Mouse (Mus musculus) kidney, embryonic 14.5 days (tissue): Measurements from ENCODE around the gene Nap1l1. TPM values are rescaled to one million over a fixed set of nuclear protein-coding genes. Genes with fewer than 3 reads are reported as not detected.
A peak's percentile ranks its signal among the peaks of the same experiment; 100 is the strongest.
"Not testable (repeated sequence)": the region's sequence is repeated elsewhere in the genome, so short reads cannot be mapped to it uniquely, and the experiment has no call there.

Experiments used
- ATAC-seq: fragments of 200-750 bp; cut with Nextera tagmentation; 2 replicates; pipeline ENCODE4 v1.8.0; 2017; ENCODE audit warnings: moderate number of reproducible peaks, mild to moderate bottlenecking, moderate TSS enrichment, moderate library complexity; ENCODE audit not compliant: low FRiP score, low TSS enrichment
- H3K27ac ChIP-seq: fragments of 300-500 bp; sonication (generic); 2 replicates; pipeline ENCODE4 v1.5.1; 2014; ENCODE audit warnings: low read depth, mild to moderate bottlenecking, low read length, moderate library complexity, mixed read lengths
- H3K27me3 ChIP-seq: fragments of 300-500 bp; sonication (generic); 2 replicates; pipeline ENCODE4 v1.6.1; 2014; ENCODE audit warnings: mild to moderate bottlenecking, low read length; ENCODE audit not compliant: control insufficient read depth, insufficient read depth
- H3K36me3 ChIP-seq: fragments of 300-500 bp; sonication (generic); 2 replicates; pipeline ENCODE4 v1.6.1; 2014; ENCODE audit warnings: low read length, mixed read lengths; ENCODE audit not compliant: control insufficient read depth, insufficient read depth
- H3K4me1 ChIP-seq: fragments of 300-500 bp; sonication (generic); 2 replicates; pipeline ENCODE4 v1.6.1; 2014; ENCODE audit warnings: low read length, mixed read lengths; ENCODE audit not compliant: control insufficient read depth, insufficient read depth
- H3K4me2 ChIP-seq: fragments of 300-500 bp; sonication (generic); replicated peaks from 2 replicates; pipeline ENCODE4 v1.6.1; 2014; ENCODE audit warnings: low read depth, mild to moderate bottlenecking, low read length
- H3K4me3 ChIP-seq: fragments of 300-500 bp; sonication (generic); 2 replicates; pipeline ENCODE4 v1.5.1; 2014; ENCODE audit warnings: mild to moderate bottlenecking, low read length
- H3K9ac ChIP-seq: fragments of 300-500 bp; sonication (generic); 2 replicates; pipeline ENCODE4 v1.6.1; 2014; ENCODE audit warnings: low read depth, mild to moderate bottlenecking, low read length, moderate library complexity
- H3K9me3 ChIP-seq: fragments of 300-500 bp; sonication (generic); 2 replicates; pipeline ENCODE4 v1.6.1; 2016; ENCODE audit warnings: low read length; ENCODE audit not compliant: control insufficient read depth
- WGBS: fragments of 180-500 bp; shearing (Covaris S2); extraction: QIAGEN DNeasy Blood & Tissue Kit; methylation state at CpG from one replicate; pipeline ENCODE4 v1.1.7; 2014; 5-methylcytosine and 5-hydroxymethylcytosine counted together
- polyA plus RNA-seq: library from polyadenylated mRNA; unstranded; fragments of >200 nt; fragmentation: Nextera tagmentation; extraction: Ambion mirVana; gene quantifications from 2 replicates; pipeline ENCODE4 v1.2.1, GENCODE M21; 2014

The Nap1l1 gene
- polyA plus RNA-seq, 1 experiment from 2014 or later: 315 TPM

DNA sequence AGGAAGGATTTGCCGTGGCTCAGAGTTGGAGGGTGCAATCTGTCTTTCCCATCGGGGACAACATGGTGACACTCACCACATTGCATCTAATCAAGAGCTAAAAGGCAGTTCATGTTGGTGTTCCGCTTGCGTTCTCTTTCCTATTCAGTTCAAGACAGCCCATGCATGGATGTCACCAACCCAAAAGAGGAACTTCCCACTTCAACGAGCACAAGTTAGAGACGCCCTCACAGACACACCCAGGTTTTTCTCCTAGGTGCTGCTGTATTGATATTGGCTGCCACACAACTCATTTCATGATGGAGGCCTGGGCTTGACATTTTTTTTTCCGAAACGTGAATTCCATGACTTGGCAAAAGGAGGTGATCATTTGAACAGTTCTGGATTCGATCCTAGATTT, 1.9 kb upstream of the Nap1l1 start:
- H3K36me3 ChIP-seq: no peaks in the 10 kb centered on the region; the same call in 1 of the 2 replicates
- peaks cover 16% of the 10 kb centered on the region; the same call in 1 of the 2 replicates for H3K4me1 ChIP-seq
- no peak overlapping the region for H3K4me2 ChIP-seq
- no peak overlapping the region for H3K27ac ChIP-seq
- 86% methylated on average over 9 of the region's 9 CpGs for WGBS
- H3K9ac ChIP-seq: no peak overlapping the region
- H3K27me3 ChIP-seq: no peaks in the 10 kb centered on the region
- no peaks in the 10 kb centered on the region for H3K9me3 ChIP-seq
- ATAC-seq: no peak
- no peak overlapping the region for H3K4me3 ChIP-seq

DNA sequence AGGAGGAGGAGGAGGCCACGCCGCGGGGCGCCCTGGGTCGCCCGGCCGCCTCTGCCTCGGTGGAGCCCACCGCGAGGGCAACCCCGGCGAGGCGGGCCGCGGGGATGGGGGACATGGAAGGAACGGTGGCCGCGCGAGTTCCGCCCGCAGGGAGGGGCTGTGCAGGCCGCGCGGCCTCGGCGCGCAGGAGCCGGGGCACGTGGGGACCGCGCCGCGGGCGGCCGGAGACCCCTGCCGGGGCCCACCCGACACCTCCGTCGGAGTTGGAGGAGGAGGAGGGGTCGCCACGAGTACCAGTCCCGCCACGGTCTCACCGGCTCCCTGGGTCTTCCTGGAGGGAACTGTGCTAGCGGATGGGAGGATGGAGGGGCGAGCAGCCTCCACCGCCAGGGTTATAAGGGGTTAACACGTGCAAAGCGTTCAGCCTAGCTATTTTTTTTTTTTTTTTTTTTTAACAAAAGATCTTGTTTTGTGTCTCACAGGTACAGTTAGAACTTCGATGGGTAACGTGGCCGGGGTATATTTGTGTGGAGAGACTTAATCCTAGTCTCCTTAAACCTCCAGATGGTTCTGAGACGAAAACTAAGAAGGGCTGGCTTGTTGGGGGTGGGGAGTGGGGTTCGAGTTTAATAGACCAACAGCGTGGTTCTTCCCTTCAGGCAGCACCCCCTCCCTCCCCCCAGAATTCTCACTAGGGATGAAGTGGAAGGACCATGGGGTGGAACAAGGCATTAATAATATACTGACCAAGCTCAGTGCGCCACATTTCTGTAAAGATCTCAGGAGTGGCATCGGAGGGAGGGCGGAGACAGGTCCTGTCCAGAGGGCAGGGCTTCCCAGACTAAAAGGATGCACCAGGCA, 718 bp downstream of the Nap1l1 start:
- Histone ChIP-seq H3K27ac (peak overlapping the region; percentile 87), H3K4me3 (peak overlapping the region; percentile 72), H3K36me3 (peaks cover 3% of the 10 kb centered on the region; the same call in 1 of the 2 replicates), H3K9ac (peak overlapping the region; percentile 98), H3K27me3 (no peaks in the 10 kb centered on the region), H3K4me2 (peak overlapping the region; percentile 66), H3K4me1 (peaks cover 26% of the 10 kb centered on the region; the same call in 1 of the 2 replicates), H3K9me3 (no peaks in the 10 kb centered on the region)
- ATAC-seq: peak; percentile 84
- 1% methylated on average over 52 of the region's 58 CpGs for WGBS

DNA sequence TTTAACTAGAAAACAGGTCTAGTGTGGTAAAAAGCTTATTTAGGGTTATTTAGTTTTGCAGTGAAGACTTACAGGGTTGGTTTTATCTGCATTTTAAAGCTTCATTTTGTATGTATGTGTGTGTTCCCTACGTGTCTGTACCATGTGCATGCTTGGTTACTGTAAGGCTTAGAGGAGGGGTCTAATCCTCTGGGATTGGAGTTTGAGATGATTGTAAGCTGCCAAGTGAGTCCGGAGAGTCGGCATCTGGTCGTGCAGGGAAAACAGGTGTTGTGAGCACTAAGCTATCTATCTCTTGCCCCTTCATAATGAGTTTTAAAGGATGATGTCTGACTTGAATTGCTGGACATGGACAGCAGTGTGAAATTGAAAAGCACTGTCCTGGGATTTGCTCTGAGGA, 3.3 kb downstream of the Nap1l1 start:
- Histone ChIP-seq H3K4me3 (no peak overlapping the region), H3K4me1 (peaks cover 26% of the 10 kb centered on the region; the same call in 1 of the 2 replicates), H3K36me3 (peaks cover 6% of the 10 kb centered on the region; the same call in 1 of the 2 replicates), H3K9me3 (no peaks in the 10 kb centered on the region), H3K27ac (no peak overlapping the region), H3K4me2 (no peak overlapping the region), H3K27me3 (no peaks in the 10 kb centered on the region), H3K9ac (no peak overlapping the region)
- WGBS: 73% methylated on average over 4 of the region's 4 CpGs
- ATAC-seq: no peak

DNA sequence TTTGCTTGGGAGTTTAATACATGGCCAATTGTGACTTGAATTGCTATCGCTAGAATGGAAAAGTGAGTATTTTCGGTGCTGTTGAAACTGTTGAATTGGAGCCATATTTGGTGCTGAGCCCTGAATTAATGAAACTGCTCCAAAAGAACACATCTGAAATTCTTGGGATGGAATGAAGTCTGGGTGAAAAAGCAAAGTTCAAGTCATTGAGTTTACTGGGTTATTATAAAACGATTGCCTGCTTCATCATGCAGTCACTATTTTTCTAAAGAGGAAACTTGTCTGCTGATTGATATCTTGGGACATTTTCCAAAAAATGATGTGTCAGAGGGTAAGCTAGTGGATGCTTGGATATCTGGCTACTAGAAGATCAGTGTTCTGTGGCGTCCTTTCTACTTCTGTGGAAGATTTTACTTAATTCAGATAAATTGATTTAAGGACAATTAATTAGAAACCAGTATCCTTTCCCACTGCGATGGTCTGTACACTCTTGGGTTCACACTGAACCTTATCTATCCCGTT, 4.0 kb downstream of the Nap1l1 start:
- ATAC-seq: no peak
- peaks cover 26% of the 10 kb centered on the region; the same call in 1 of the 2 replicates for H3K4me1 ChIP-seq
- 80% methylated on average over 6 of the region's 6 CpGs for WGBS
- H3K4me3 ChIP-seq: no peak overlapping the region
- H3K4me2 ChIP-seq: no peak overlapping the region
- no peaks in the 10 kb centered on the region for H3K27me3 ChIP-seq
- H3K9ac ChIP-seq: no peak overlapping the region
- peaks cover 14% of the 10 kb centered on the region for H3K36me3 ChIP-seq
- H3K9me3 ChIP-seq: no peaks in the 10 kb centered on the region
- H3K27ac ChIP-seq: no peak overlapping the region

DNA sequence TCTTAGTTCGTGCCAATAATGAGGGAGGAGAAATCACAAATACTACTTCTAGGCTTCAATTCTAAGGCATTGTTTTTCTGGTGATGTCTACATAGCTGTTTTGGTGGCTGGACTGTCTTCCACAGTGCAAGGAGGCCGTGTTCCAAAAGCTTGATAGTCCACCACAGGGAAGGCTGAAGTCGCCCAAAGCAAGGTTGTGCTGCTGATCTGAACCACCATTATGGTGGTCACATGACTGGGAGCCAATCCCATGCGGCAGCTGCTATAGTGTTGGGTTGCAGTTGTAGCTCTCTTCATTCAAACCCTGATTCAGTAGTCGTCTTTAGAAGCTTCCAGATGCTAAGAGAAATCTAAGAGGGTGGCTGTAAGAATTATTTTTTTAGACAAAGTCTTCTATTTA, 6.6 kb downstream of the Nap1l1 start:
- H3K4me2 ChIP-seq: no peak overlapping the region
- H3K4me1 ChIP-seq: peaks cover 16% of the 10 kb centered on the region; the same call in 1 of the 2 replicates
- H3K36me3 ChIP-seq: peaks cover 37% of the 10 kb centered on the region
- H3K9ac ChIP-seq: no peak overlapping the region
- ATAC-seq: no peak
- H3K27me3 ChIP-seq: no peaks in the 10 kb centered on the region
- no peak overlapping the region for H3K27ac ChIP-seq
- H3K9me3 ChIP-seq: no peaks in the 10 kb centered on the region
- H3K4me3 ChIP-seq: no peak overlapping the region
- WGBS: 83% methylated on average over 5 of the region's 5 CpGs

DNA sequence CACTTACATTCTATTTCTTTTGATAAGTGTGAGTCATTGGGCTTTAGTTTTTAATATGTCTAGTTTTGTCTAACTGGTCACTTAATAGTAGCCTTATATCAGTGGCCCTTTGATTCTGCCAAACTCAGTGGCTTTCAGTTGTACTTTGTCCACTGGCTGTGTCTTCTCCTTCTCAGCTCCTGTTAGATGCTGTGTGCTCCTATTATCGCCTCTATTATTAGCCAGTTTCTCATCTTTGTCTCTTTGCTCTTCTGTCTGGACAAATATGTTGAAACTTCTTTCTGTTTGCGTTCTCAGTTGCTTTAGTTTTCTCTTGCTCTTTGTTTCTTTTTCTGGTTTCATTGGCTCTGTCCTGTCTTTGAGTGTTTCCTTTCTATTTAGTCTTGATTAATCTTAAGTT, 9.6 kb downstream of the Nap1l1 start:
- Histone ChIP-seq H3K9me3 (no peaks in the 10 kb centered on the region), H3K4me2 (no peak overlapping the region), H3K36me3 (peaks cover 62% of the 10 kb centered on the region), H3K27me3 (no peaks in the 10 kb centered on the region), H3K27ac (no peak overlapping the region), H3K9ac (no peak overlapping the region), H3K4me1 (no peaks in the 10 kb centered on the region), H3K4me3 (no peak overlapping the region)
- no peak for ATAC-seq
- 93% methylated on average over 2 of the region's 2 CpGs for whole genome bisulfite sequencing

DNA sequence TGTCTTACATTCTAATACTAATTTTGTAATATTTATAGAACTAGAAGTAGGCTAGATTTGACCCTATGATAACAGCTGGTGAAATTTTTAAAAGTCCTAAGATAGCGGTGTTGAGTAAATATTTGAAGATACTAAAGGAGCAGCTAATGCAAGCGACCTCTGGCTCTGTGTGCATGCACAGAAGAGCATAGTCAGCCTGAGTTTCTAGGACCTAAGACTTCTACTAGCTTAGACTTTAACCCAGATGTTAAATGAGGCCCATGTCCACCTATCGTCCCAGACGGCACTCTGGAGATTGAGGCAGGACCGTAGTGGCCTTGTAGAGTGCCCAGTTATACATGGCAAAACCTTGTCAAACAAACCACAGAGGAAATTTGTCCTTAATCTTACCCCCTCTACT, 11.1 kb downstream of the Nap1l1 start:
- 85% methylated on average over 5 of the region's 5 CpGs for WGBS
- H3K4me1 ChIP-seq: no peaks in the 10 kb centered on the region
- no peak overlapping the region for H3K27ac ChIP-seq
- H3K9ac ChIP-seq: no peak overlapping the region
- no peaks in the 10 kb centered on the region for H3K9me3 ChIP-seq
- no peak overlapping the region for H3K4me2 ChIP-seq
- H3K36me3 ChIP-seq: peaks cover 75% of the 10 kb centered on the region
- no peak overlapping the region for H3K4me3 ChIP-seq
- no peak for ATAC-seq
- no peaks in the 10 kb centered on the region for H3K27me3 ChIP-seq

DNA sequence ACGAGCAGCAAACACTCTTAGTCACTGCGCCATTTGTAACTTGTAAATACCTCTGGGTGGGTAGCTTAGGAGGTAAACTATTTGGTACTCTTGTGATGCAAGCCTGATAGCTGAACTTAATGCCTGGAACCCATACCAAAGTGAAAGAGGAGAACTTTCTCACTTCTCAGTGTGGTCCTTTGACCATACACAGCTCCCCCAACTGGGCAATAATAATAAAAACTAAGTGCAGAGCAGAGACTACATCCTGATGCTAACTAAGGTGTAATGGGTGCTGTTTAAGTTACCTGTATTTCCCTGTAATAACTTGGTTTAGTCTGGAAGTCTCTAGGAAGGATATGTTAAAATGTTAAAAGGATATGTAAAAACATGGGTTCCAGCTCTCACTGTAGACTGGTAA, 15.8 kb downstream of the Nap1l1 start:
- Histone ChIP-seq H3K36me3 (peaks cover 85% of the 10 kb centered on the region), H3K27me3 (no peaks in the 10 kb centered on the region), H3K27ac (no peak overlapping the region), H3K4me2 (no peak overlapping the region), H3K4me1 (no peaks in the 10 kb centered on the region), H3K9ac (no peak overlapping the region), H3K9me3 (no peaks in the 10 kb centered on the region), H3K4me3 (no peak overlapping the region)
- ATAC-seq: no peak
- 70% methylated on average over 2 of the region's 2 CpGs for WGBS

DNA sequence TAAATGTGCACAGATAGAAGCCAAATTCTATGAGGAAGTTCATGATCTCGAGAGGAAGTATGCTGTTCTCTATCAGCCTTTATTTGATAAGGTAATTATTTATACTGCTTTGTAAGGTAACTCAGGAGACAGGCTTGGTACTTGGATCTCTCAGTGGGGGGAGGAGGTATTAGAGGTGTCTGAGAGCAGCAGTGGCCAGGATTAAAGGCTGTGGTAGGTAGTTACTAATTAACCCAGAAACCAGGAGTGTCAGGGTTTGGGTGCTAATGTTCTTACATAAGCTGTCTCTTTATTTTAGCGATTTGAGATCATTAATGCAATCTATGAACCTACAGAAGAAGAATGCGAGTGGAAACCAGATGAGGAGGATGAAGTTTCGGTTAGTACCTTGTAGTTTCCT, 17.1 kb downstream of the Nap1l1 start:
- ATAC-seq, H3K9me3 ChIP-seq, H3K27ac ChIP-seq, H3K27me3 ChIP-seq, H3K9ac ChIP-seq, H3K4me3 ChIP-seq, H3K4me1 ChIP-seq, H3K4me2 ChIP-seq: not testable (repeated sequence)
- WGBS: 94% methylated on average over 4 of the region's 4 CpGs
- H3K36me3 ChIP-seq: peaks cover 82% of the 10 kb centered on the region
